Mouse (Mus musculus) heart, postnatal 36 days (tissue): ENCODE results near the gene Fbln1. TPM values are rescaled to one million over a fixed set of nuclear protein-coding genes. Genes with fewer than 3 reads are reported as not detected.
"Not testable (repeated sequence)": the region's sequence is repeated elsewhere in the genome, so short reads cannot be mapped to it uniquely, and the experiment has no call there.

Experiments
- DNase-seq, 2 experiments: peaks; one replicate each; pipeline ENCODE4 v3.0.0; 2021 to 2022
- intact Hi-C: fragments of 180-260 bp; cut with DNase I; formaldehyde crosslinking; loops from one replicate; pipeline ENCODE4 v1.15.1; 2025
- total RNA-seq, 2 experiments: library from RNA; stranded (reverse); gene quantifications; 2 replicates each; pipeline ENCODE4 v1.2.3; 2021

Gene Fbln1
- total RNA-seq, 2 experiments from 2014 or later: 88.9 to 98.0 TPM

- intact Hi-C loops: no loop called here
- DNase-seq: no peak
These were observed 73.2 kb downstream of the Fbln1 start for GRCm38 (mm10) chr15:85278986-85279385.

GRCm38 (mm10) chr15:85282021-85282420, 76.3 kb downstream of the Fbln1 start:
- no peak for DNase-seq
- intact Hi-C loops: no loop called here

GRCm38 (mm10) chr15:85284651-85285050, 78.9 kb downstream of the Fbln1 start:
- DNase-seq: no peak
- intact Hi-C loops: no loop called here

- intact Hi-C loops: no loop called here
- no peak for DNase-seq
These were observed 88.9 kb downstream of the Fbln1 start for GRCm38 (mm10) chr15:85294632-85295031.

GRCm38 (mm10) chr15:85295544-85295943, 89.8 kb downstream of the Fbln1 start:
- intact Hi-C loops: no loop called here
- DNase-seq: no peak

GRCm38 (mm10) chr15:85295977-85296376, 90.2 kb downstream of the Fbln1 start:
- no peak for DNase-seq
- intact Hi-C loops: no loop called here

GRCm38 (mm10) chr15:85296538-85296937, 90.8 kb downstream of the Fbln1 start:
- DNase-seq: no peak
- intact Hi-C loops: no loop called here

- DNase-seq: no peak
- intact Hi-C loops: no loop called here
These were observed 92.5 kb downstream of the Fbln1 start for GRCm38 (mm10) chr15:85298167-85298781.

- intact Hi-C loops: no loop called here
- no peak for DNase-seq
These were observed 93.2 kb downstream of the Fbln1 start for GRCm38 (mm10) chr15:85298946-85299345.

GRCm38 (mm10) chr15:85303241-85303640, 97.5 kb downstream of the Fbln1 start:
- no peak for DNase-seq
- intact Hi-C loops: no loop called here

- DNase-seq: no peak
- intact Hi-C loops: no loop called here
These were observed 98.2 kb downstream of the Fbln1 start for GRCm38 (mm10) chr15:85303976-85304375.

- no peak for DNase-seq
- intact Hi-C loops: no loop called here
These were observed 101.4 kb downstream of the Fbln1 start for GRCm38 (mm10) chr15:85307061-85307660.

GRCm38 (mm10) chr15:85311058-85311657, 105.4 kb downstream of the Fbln1 start:
- intact Hi-C loops: no loop called here
- no peak for DNase-seq

- intact Hi-C loops: loop anchor here (1.0 to 5.0 kb wide), 3 partner anchors 48 to 268 kb away; no protein-coding TSS in a partner anchor
- peak; percentile 74 to 80 for DNase-seq
These were observed 109.8 kb downstream of the Fbln1 start for GRCm38 (mm10) chr15:85315378-85316025.

- no peak for DNase-seq
- intact Hi-C loops: loop anchor here (5.0 kb wide), 1 partner anchor 49 kb away; no protein-coding TSS in a partner anchor
These were observed 110.8 kb downstream of the Fbln1 start for GRCm38 (mm10) chr15:85316342-85317140.

- no peak for DNase-seq
- intact Hi-C loops: loop anchor here (5.0 kb wide), 1 partner anchor 53 kb away; no protein-coding TSS in a partner anchor
These were observed 114.3 kb downstream of the Fbln1 start for GRCm38 (mm10) chr15:85319924-85320668.

GRCm38 (mm10) chr15:85323214-85323613, 117.5 kb downstream of the Fbln1 start:
- DNase-seq: no peak
- intact Hi-C loops: no loop called here

- intact Hi-C loops: no loop called here
- DNase-seq: no peak
These were observed 118.7 kb downstream of the Fbln1 start for GRCm38 (mm10) chr15:85324426-85324825.

- intact Hi-C loops: no loop called here
- no peak for DNase-seq
These were observed 122.1 kb downstream of the Fbln1 start for GRCm38 (mm10) chr15:85327808-85328207.

GRCm38 (mm10) chr15:85328455-85328854, 122.7 kb downstream of the Fbln1 start:
- DNase-seq, intact Hi-C loops: not testable (repeated sequence)
